Mouse (Mus musculus) heart, postnatal 4 days (tissue): ENCODE measurements at regions not wholly inside any gene's neighbourhood (a gene's known extent, or its start where the extent isn't known, plus 50 kb on each side); places are given as distances from the start of the nearest gene placed in this dataset.
"Not testable (repeated sequence)": the region's sequence is repeated elsewhere in the genome, so short reads cannot be mapped to it uniquely, and the experiment has no call there.

ENCODE experiments used
- DNase-seq: peaks from one replicate; pipeline ENCODE4 v3.0.0; 2021

GRCm38 (mm10) chr12:5955564-5955963 is 580.1 kb upstream of the Klhl29 start:
- no peak for DNase-seq

GRCm38 (mm10) chr12:5943346-5943925 is 568.0 kb upstream of the Klhl29 start:
- DNase-seq, result no peak

DNA sequence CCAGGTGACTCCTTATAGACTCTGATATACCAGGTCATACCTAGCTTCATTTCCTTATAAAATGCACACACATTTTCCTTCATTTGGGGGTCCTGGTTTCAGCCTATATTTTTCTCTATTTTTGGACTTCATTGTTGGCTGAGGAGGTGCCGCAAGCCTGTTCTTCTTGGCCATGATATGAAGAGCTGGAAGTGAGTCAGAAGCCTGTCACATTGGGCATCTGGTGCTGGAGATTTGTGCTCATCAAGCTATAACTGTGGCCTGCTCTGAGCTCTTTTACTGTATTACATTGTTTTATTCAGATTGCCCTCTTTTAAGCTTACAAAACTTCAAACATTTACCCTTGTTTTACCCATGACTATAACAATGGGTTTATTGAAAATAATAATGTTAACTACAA is 545.8 kb upstream of the Klhl29 start:
- no peak for DNase-seq

- DNase-seq, result no peak
Measured at GRCm38 (mm10) chr12:5918030-5918429, 542.5 kb upstream of the Klhl29 start.

- no peak for DNase-seq
Measured at GRCm38 (mm10) chr12:5906251-5906650, 530.8 kb upstream of the Klhl29 start.

DNA sequence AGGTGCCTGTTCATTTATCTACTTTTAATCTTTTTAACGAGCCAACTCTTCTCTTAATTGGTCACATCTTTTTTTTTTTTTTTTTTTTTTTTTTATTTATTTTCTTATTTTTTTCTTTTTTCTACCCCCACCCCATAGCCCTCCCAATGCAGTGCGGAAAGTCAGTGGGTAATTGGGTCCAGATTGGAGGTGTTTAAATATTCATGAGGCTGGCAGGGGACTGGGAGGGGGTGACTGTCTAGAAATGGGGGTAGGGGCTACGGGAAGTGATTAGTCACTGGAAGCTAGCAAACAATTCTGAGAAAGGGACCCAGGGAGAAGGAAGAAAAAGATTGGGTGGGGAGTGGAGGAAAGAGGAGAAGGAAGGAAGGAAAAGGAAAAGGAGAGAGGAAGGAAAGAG is 516.3 kb upstream of the Klhl29 start:
- not testable (repeated sequence) for DNase-seq

GRCm38 (mm10) chr12:5866701-5867100 is 491.2 kb upstream of the Klhl29 start:
- no peak for DNase-seq

DNA sequence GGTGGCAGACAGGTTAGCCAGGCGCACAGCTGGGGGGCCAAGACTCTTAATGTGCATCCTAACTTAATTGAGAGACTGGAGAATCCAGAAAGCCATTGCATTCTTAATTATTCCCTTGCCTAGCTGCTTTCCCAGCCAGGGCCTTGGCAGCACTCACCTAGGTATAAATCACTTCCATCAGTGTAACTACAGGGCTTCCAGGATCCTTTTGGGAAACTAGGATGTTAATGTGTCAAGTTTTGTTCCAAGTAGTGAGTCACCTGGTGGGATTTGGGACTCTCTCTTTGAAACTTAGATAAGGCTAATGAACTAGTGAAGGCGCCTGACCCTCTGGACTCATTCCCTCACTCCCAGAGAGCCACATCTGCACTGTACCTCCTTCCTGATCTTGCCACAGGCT is 484.3 kb upstream of the Klhl29 start:
- DNase-seq, result no peak

DNA sequence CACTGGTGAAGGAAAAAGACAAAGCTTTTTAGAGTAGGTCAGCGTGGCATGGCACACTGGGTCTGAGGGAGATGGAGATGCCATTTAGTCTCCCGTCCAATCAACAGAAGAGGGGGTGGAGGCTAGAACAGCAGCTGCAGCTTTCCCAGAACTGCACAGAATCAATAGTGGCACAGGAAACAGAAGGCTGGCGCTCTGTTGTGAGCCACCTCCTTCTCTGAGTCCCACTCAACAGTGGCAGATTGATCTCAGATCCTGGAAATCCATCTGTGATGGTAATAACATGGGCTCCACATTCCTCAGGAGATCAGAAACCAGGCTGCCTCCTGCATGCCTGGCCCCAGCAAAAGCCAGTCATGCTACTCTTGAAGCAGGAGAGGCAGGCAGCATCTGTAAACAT is 480.9 kb upstream of the Klhl29 start:
- no peak for DNase-seq

- peak; percentile 14 for DNase-seq
Measured at GRCm38 (mm10) chr12:5810427-5810826, 434.9 kb upstream of the Klhl29 start.

DNA sequence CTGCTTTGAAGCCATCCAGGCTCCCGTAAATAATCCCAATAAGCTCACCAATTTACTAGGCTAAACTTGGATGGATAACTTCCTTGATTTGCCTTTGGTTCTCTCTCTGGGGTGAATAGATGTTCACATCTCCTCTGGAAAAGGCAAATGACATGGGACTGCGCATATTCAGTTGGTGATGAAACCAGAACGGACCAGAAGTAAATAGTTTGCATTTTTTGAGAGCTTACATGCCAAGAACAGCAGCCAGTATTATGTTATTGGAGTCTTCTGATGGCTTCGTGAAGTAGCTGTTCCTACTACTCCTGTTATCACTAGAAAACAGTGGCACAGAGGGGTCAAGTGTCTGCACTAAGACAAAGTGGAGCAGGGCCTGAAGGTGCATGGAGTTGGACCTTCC is 434.5 kb upstream of the Klhl29 start:
- DNase-seq, result no peak

DNA sequence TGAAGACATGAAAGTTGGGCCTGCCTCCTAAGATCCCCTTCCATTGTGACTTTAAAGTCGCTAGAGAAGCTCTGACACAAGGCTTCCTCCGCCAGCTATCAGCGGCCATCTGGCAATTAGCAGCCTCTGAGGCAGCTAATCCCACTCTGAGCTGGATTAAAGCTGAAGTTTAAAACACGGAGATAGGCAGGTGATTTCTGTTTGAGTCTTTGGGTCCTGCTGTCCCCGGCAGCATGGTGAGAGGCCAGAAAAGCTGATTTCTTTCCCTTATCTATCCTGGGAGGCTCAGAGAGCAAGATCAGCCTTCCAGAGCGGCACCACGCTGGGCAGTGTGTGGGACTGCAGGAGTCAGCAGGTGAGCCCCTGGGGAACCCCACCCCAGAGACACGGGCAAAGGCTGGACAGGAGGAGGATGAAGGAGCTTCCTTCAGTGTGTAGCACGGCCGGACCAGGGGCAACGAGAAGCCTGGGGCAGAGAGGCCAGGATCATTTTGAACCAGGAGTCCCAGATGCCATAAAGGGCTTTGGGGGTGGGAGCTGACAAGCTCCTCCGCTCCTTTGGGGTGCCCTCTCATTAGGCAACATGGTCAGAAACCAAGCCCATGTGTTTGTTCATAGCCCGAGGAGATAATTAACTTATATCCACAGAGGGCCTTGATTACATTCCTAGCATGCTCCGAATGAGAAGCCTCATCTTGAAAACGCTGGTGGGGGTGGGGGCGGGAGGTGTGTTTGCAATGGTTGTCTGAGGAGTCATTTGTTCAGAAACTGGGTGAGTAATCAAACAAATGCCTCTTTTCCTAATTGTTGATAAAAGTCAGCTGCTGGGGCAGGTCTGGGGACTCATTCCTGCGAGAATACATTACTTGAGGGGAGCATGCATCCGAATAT is 432.8 kb upstream of the Klhl29 start:
- no peak for DNase-seq

DNA sequence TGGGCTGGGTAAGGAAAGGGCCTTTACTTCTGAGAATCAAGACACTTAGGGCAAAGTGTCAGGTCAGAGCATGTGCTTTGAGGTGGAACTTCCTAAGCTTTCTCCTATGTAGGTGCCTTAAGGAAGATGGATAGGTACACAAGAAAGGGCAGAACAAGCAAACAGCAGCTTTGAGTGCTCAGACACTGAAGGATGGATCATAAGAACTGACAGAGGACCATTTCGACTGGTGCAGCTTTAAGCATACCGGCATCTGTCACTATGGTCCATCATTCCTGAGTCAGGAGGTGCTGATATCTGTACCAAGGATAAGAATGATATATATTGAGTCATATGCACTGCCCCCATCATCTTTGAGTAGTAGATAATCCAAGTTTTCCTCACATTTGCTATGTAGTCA is 430.2 kb upstream of the Klhl29 start:
- DNase-seq, result no peak

DNA sequence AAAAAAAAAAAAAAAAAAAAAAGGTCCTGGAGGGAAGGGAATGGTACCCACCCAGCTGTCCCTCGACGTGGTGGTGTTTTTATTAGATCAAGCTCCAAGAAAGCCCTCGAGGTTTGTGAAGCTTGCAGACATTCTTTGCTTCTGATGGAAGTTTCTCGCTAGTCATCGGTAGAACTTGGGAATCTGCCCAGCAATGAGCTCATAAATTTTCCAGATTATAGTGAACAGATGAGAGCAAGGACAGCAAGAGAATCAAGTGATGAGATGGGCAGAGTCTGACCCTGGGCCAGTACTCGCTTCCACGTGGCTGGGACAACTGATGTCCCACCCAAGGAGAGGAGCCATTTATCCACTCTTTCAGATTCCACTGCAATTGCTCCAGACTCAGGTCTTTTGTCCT is 417.6 kb upstream of the Klhl29 start:
- peak; percentile 62 for DNase-seq

DNA sequence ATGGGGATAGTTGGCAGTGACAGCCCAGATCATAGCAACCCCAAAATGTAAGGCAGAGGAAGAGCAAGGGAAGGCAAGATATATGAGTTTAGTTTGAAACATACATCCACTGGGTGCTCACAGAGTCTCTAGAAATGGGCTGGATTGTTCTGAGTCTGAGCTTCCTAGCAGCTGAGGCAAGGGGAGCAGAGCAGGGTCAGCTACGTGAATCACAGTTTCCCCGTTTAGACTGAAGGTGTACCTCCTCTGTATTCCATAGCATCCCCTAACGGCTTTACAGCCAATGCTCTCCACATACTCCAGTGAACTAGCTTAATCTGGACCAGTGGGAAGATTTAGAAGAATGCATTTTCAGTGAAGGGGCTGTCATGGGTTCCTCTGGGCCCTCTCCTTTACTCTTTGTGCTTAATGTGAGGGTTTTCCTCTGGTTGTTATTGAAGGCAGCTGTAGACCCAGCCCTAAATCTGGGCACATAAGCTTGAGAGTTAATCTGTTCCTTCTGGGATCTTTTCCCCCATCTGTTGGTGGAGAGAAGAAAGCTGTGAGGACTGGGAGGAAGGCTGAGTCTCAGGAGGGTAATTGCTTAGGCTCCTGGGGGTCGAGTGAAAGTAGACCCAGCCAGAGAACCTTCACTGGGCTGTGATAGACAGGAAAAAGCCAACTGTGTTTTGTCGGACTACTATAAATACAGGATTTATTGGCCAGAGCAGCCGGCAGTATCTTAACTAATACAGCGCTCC is 411.8 kb upstream of the Klhl29 start:
- DNase-seq, result no peak

DNA sequence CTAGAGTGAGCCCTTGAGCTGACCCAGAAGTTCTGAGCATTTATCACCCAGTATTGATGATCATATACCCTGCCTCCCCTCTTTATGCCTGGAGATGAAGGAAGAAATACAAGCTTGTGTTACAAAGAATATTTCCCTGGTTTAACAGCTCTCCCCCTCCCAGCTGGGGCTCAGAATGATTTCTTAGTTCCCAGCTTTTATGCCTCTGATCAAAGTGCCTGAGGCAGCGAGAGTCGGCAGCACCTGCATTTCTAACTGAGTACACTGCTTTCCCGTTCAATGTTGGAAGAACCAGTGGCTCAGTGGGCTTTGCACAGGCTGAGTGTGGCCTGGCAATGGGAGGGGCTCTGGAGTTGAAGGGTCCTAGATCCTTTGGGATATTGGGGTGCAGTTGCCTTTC is 405.8 kb upstream of the Klhl29 start:
- no peak for DNase-seq

DNA sequence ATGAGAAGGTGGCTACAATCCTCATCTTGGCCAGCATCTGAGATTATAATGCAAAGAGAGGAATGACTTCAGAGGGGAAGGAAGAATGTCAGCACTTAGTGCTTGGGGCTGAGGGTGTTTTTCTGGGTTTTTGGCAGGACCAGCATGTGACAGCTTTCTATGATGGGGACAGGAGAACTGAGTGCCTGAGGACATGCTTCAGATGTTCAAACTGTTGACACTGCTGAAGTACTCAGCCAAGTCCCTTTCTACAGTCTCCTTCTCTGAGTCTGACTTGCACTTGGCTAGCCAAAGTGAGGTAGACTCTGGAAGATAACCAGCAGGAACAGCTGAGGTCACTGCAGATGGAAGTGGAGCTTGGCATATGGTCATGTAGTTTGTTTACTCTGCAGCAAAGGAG is 402.1 kb upstream of the Klhl29 start:
- peak; percentile 15 for DNase-seq

DNA sequence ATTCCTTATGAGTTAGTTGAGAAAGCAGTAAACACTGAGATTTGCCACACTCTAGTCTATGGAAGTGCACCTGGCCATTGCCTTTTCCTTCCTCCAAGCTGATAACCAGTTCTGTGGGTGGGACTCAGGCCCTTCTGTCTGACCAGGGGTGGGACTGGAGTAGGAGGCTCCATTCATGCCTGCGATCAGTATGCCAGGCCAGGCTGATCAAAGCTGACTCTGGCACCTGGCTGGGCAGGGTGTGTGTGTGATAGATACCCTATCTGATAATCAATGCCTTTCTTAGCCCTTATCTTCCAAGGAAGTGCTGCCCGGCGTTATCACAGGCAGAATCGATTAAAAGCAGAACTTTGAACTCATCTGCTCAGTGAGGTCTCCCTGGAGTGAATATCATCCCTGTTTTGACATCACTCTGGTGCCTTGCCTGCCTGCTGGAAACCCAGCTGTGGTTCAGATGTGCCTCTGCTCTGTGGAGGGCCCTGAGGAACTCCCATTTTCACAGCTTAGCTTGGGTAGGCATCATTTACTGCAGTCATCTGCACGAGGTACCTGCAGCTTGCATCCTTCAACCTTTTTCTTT is 396.0 kb upstream of the Klhl29 start:
- DNase-seq, result no peak

GRCm38 (mm10) chr12:5770531-5770930 is 395.0 kb upstream of the Klhl29 start:
- no peak for DNase-seq

GRCm38 (mm10) chr12:5764445-5765170 is 389.1 kb upstream of the Klhl29 start:
- no peak for DNase-seq

DNA sequence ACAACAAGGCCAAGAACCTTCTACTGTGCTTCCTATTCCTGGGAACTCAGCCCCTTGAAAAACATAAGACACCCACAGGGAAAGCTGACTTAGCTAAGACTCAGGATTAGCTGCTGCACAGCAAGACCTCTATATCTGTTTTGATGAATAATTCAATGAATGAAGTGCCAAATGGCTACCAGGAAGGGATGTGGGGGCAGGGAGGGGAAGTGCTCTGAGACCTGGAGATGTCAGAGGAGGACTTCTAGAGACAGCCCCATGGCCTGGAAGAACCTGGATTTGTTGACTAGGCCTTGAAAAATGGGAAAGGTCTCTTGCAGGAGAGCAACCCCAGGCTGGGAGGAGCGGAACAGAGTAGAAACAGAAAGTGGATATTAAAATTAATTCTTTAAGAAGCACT is 388.5 kb upstream of the Klhl29 start:
- no peak for DNase-seq

GRCm38 (mm10) chr12:5762306-5762927 is 386.9 kb upstream of the Klhl29 start:
- DNase-seq, result peak; percentile 28
